Mouse (Mus musculus): ENCODE results near the gene Uap1l1. TPM values are rescaled to one million over a fixed set of nuclear protein-coding genes. Genes with fewer than 3 reads are reported as not detected.

Uap1l1 gene
- polyA plus RNA-seq, 1 experiment from 2014 or later: 6.8 TPM

DNA sequence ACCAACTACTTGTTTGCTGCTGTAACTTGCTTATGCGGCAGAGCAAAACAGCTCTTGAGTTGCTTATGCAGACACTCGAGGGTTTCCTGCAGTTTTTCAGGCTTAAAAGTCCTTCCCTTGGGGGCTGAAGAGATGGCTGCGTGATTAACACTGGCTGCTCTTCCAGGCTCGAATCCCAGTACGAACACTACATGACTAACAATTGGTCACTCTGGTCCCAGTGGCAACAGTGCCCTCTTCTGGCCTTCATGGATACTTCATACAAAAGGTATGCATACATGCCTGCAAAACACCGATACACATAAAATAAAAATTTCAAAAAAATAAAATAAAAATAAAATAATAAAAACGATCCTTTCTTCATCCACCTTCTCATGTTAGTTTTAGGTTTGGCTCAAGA, 37.0 kb downstream of the Uap1l1 start:
- H3K27ac ChIP-seq: no peak overlapping the region
- no peaks in the 10 kb centered on the region for H3K27me3 ChIP-seq (ENCODE audit: control insufficient read depth, insufficient read depth, low read length)
- no peaks in the 10 kb centered on the region for H3K36me3 ChIP-seq (replicated peaks; ENCODE audit: control insufficient read depth, insufficient read depth)
- H3K9ac ChIP-seq: no peak overlapping the region
- no peak overlapping the region for H3K4me3 ChIP-seq (replicated peaks; ENCODE audit: low read length)
- 32% methylated on average over 7 of the region's 7 CpGs for WGBS
- H3K9me3 ChIP-seq (ENCODE audit: control insufficient read depth, low read length): no peaks in the 10 kb centered on the region
- no peak for ATAC-seq (ENCODE audit: low FRiP score)
- H3K4me1 ChIP-seq (replicated peaks; ENCODE audit: control insufficient read depth, insufficient read depth, low read length): peaks cover 10% of the 10 kb centered on the region
- peak; percentile 49 for DNase-seq (ENCODE audit: low spot score)
- no peak overlapping the region for H3K4me2 ChIP-seq (replicated peaks)

DNA sequence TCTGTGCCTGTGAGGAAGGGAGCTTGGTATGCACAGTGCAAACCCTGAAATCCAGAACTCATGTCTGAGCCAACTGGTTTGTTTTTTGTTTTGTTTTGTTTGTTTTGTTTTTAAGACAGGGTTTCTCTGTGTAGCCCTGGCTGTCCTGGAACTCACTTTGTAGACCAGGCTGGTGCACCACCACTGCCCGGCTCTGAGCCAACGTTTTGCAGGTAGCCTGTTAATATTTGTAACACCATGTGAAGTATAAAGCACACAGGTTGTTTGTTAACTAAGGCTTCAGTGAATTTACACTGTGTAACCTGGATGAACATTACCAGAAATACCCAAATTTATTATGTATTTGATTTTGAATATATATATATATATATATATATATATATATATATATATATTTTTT, 39.4 kb downstream of the Uap1l1 start:
- 76% methylated on average over 2 of the region's 2 CpGs for WGBS
- Histone ChIP-seq H3K4me1 (replicated peaks; ENCODE audit: control insufficient read depth, insufficient read depth, low read length) (no peaks in the 10 kb centered on the region), H3K9ac (no peak overlapping the region), H3K4me3 (replicated peaks; ENCODE audit: low read length) (no peak overlapping the region), H3K9me3 (ENCODE audit: control insufficient read depth, low read length) (no peaks in the 10 kb centered on the region), H3K27me3 (ENCODE audit: control insufficient read depth, insufficient read depth, low read length) (peaks cover 12% of the 10 kb centered on the region; the same call in 1 of the 2 replicates), H3K4me2 (replicated peaks) (no peak overlapping the region), H3K36me3 (replicated peaks; ENCODE audit: control insufficient read depth, insufficient read depth) (no peaks in the 10 kb centered on the region), H3K27ac (no peak overlapping the region)
- no peak for ATAC-seq (ENCODE audit: low FRiP score)
- no peak for DNase-seq (ENCODE audit: low spot score)

DNA sequence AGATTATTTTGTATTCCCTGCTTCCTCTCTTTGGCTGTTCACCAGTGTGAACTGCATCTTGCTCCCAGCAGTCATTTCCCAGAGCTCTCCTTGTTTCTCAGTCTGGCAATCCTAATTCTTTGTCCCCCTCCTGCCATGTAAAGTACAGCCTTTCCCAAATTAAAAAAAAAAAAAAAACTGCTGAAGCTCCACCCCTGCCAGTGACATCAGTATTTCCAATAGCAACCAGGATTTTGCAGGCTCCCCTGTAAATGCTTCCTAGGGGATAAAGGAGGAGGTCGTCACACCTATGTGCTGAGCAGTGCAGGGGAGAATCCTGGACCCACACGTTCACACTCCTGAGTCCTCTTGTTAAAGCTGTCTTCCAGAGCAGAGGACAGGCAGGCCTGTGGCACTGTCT, 45.4 kb downstream of the Uap1l1 start:
- H3K27ac ChIP-seq: no peak overlapping the region
- no peak overlapping the region for H3K9ac ChIP-seq
- no peak overlapping the region for H3K4me2 ChIP-seq (replicated peaks)
- no peak for ATAC-seq (ENCODE audit: low FRiP score)
- H3K4me1 ChIP-seq (replicated peaks; ENCODE audit: control insufficient read depth, insufficient read depth, low read length): 0 out of 2 replicates have a peak, but pooled peaks cover 7% of the 10 kb centered on the region
- H3K9me3 ChIP-seq (ENCODE audit: control insufficient read depth, low read length): no peaks in the 10 kb centered on the region
- 36% methylated on average over 2 of the region's 2 CpGs for WGBS
- no peak for DNase-seq (ENCODE audit: low spot score)
- H3K36me3 ChIP-seq (replicated peaks; ENCODE audit: control insufficient read depth, insufficient read depth): 0 out of 2 replicates have a peak, but pooled peaks cover under 1% of the 10 kb centered on the region
- H3K4me3 ChIP-seq (replicated peaks; ENCODE audit: low read length): no peak overlapping the region
- H3K27me3 ChIP-seq (ENCODE audit: control insufficient read depth, insufficient read depth, low read length): peaks cover 42% of the 10 kb centered on the region

GRCm38 (mm10) chr2:25318971-25319773, 46.3 kb downstream of the Uap1l1 start, which contains the start of gene Grin1:
Grin1 (minus strand) TSS chr2:25319187.
- peaks cover 7% of the 10 kb centered on the region for H3K36me3 ChIP-seq (replicated peaks; ENCODE audit: control insufficient read depth, insufficient read depth)
- no peaks in the 10 kb centered on the region for H3K9me3 ChIP-seq (ENCODE audit: control insufficient read depth, low read length)
- ATAC-seq (ENCODE audit: low FRiP score) (peak; percentile 91), DNase-seq (ENCODE audit: low spot score) (peak; percentile 93)
- H3K27ac ChIP-seq: peak within 1 kb of the TSS; percentile 84
- 9% methylated on average over 58 of the region's 58 CpGs for WGBS
- H3K27me3 ChIP-seq (ENCODE audit: control insufficient read depth, insufficient read depth, low read length): peaks cover 50% of the 10 kb centered on the region
- H3K9ac ChIP-seq: peak within 1 kb of the TSS; percentile 72
- 0 out of 2 replicates have a peak, but pooled peaks cover 7% of the 10 kb centered on the region for H3K4me1 ChIP-seq (replicated peaks; ENCODE audit: control insufficient read depth, insufficient read depth, low read length)
- H3K4me3 ChIP-seq (replicated peaks; ENCODE audit: low read length): peak within 1 kb of the TSS; percentile 48
- peak within 1 kb of the TSS; percentile 64 for H3K4me2 ChIP-seq (replicated peaks)

DNA sequence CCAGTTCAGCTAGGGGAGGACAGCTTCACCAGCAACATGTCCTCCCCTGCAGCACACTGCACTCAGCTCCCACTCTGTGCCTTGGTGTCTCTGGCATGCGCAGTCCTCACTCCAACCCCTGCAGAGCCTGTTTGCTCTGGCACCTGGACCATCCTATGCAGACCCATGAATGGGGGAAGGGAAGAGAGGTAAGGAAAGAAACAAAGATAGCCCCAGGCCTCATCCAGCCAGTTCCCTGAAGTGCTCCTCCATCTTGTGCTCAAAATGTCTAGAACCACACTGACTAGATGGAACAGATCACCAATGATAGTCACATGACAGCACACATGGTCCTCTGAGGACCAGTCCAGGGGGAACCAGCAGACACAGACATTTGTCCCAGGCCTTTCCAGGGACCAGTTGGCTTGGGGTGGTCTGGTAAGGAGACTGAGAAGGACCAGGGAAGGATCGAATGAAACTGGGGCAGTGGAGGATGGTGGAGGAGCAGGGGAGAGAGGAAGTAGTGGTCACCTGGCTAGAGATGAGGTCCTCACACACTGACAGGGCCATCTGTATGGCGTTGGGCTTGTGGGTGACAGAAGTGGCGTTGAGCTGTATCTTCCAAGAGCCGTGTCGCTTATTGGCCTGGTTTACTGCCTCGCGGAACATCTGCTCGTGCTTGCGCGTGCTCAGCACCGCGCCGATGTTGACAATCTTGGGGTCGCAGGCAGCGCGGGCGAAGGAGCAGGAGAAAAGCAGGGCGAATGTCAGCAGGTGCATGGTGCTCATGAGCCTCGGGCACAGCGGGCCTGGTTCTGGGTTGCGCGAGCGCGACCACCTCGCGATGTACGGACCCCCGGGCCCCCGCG, 47.1 kb downstream of the Uap1l1 start:
- Histone ChIP-seq H3K4me1 (replicated peaks; ENCODE audit: control insufficient read depth, insufficient read depth, low read length) (0 out of 2 replicates have a peak, but pooled peaks cover 7% of the 10 kb centered on the region), H3K36me3 (replicated peaks; ENCODE audit: control insufficient read depth, insufficient read depth) (peaks cover 11% of the 10 kb centered on the region), H3K9ac (peak overlapping the region; percentile 72), H3K27ac (peak overlapping the region; percentile 84), H3K4me3 (replicated peaks; ENCODE audit: low read length) (peak overlapping the region; percentile 48), H3K4me2 (replicated peaks) (peak overlapping the region; percentile 64), H3K9me3 (ENCODE audit: control insufficient read depth, low read length) (no peaks in the 10 kb centered on the region), H3K27me3 (ENCODE audit: control insufficient read depth, insufficient read depth, low read length) (peaks cover 59% of the 10 kb centered on the region)
- WGBS: 5% methylated on average over 31 of the region's 31 CpGs
- ATAC-seq (ENCODE audit: low FRiP score) (peak; percentile 65), DNase-seq (ENCODE audit: low spot score) (peak; percentile 48)

DNA sequence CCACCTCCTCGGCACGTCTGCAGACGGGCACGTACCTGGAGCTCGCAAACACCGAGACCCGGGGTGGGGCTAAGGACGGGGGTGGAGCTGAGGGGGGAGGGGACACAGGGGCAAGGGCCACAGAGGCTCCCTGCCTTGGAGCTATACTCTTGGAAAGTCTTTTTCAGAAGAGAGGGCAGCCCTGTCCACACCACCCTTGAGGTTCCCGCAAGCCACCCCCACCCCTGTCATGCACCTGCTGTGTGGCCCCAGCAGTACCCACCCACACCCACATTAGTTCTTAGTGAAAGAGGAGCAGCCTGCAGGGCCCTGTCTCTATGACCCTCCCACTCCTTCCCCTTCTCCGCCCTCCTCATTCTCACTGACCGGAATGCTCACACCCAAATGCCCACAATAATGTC, 54.0 kb downstream of the Uap1l1 start:
- no peak overlapping the region for H3K4me2 ChIP-seq (replicated peaks)
- H3K9me3 ChIP-seq (ENCODE audit: control insufficient read depth, low read length): no peaks in the 10 kb centered on the region
- no peak overlapping the region for H3K4me3 ChIP-seq (replicated peaks; ENCODE audit: low read length)
- DNase-seq (ENCODE audit: low spot score) (no peak), ATAC-seq (ENCODE audit: low FRiP score) (no peak)
- WGBS: 10% methylated on average over 11 of the region's 11 CpGs
- H3K27me3 ChIP-seq (ENCODE audit: control insufficient read depth, insufficient read depth, low read length): peaks cover 92% of the 10 kb centered on the region
- H3K4me1 ChIP-seq (replicated peaks; ENCODE audit: control insufficient read depth, insufficient read depth, low read length): no peaks in the 10 kb centered on the region
- peaks cover 71% of the 10 kb centered on the region for H3K36me3 ChIP-seq (replicated peaks; ENCODE audit: control insufficient read depth, insufficient read depth)
- no peak overlapping the region for H3K27ac ChIP-seq
- no peak overlapping the region for H3K9ac ChIP-seq

DNA sequence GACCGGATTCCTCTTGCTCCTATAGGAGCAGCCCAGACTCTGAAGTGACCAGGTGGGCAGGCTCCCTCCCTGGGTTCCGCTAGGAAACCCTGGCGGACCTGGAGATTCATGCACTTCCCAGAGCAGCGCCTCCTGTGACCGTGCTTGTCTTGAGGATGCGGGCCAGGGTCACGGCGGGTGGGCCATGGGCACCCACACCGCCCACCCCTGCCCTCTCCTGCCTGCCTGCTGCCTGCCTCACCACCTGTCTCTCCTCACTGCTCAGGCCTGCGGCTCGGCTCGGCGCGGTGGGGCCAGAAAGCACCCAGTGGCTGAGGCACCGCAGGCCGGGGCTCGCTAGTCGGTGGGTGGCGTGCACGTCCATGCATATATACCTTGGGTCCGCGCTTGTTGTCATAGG, 54.5 kb downstream of the Uap1l1 start:
- no peak for ATAC-seq (ENCODE audit: low FRiP score)
- Histone ChIP-seq H3K4me1 (replicated peaks; ENCODE audit: control insufficient read depth, insufficient read depth, low read length) (no peaks in the 10 kb centered on the region), H3K4me3 (replicated peaks; ENCODE audit: low read length) (no peak overlapping the region), H3K27me3 (ENCODE audit: control insufficient read depth, insufficient read depth, low read length) (peaks cover 97% of the 10 kb centered on the region), H3K9me3 (ENCODE audit: control insufficient read depth, low read length) (no peaks in the 10 kb centered on the region), H3K36me3 (replicated peaks; ENCODE audit: control insufficient read depth, insufficient read depth) (peaks cover 71% of the 10 kb centered on the region), H3K27ac (no peak overlapping the region), H3K9ac (no peak overlapping the region), H3K4me2 (replicated peaks) (no peak overlapping the region)
- 4% methylated on average over 22 of the region's 22 CpGs for WGBS
- DNase-seq (ENCODE audit: low spot score): no peak

DNA sequence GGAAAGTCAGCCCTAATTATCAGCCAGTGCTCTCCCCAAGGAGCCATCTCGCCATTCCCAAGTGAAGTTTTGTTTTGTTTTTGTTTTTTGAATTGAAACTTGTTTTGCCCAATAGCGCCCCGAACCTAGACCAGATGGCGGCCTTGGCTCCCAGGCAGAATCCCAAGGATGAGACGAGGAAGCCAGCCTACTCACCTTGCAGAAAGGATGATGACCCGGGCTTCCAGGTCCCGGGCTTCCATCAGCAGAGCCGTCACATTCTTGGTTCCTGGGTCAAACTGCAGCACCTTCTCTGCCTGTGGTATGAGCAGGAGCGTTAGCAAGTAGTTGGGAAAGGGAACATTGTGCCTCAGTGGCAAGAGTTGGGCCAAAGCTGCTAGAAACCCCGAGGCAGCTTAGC, 55.3 kb downstream of the Uap1l1 start:
- no peak for ATAC-seq (ENCODE audit: low FRiP score)
- peaks cover 97% of the 10 kb centered on the region for H3K27me3 ChIP-seq (ENCODE audit: control insufficient read depth, insufficient read depth, low read length)
- H3K9ac ChIP-seq: no peak overlapping the region
- WGBS: 57% methylated on average over 10 of the region's 10 CpGs
- H3K4me1 ChIP-seq (replicated peaks; ENCODE audit: control insufficient read depth, insufficient read depth, low read length): peaks cover 5% of the 10 kb centered on the region
- H3K9me3 ChIP-seq (ENCODE audit: control insufficient read depth, low read length): no peaks in the 10 kb centered on the region
- H3K4me2 ChIP-seq (replicated peaks): no peak overlapping the region
- no peak overlapping the region for H3K4me3 ChIP-seq (replicated peaks; ENCODE audit: low read length)
- no peak overlapping the region for H3K27ac ChIP-seq
- H3K36me3 ChIP-seq (replicated peaks; ENCODE audit: control insufficient read depth, insufficient read depth): peaks cover 71% of the 10 kb centered on the region
- no peak for DNase-seq (ENCODE audit: low spot score)

Measured in hindbrain, embryonic 14.5 days (tissue).